Mouse (Mus musculus) WW6 (cell line): ENCODE measurements around the gene Fam189a1.

Experiments
- DNase-seq: peaks from one replicate; pipeline ENCODE4 v3.0.0-alpha.2; 2013; ENCODE audit warnings: low read depth, low spot score

The Fam189a1 gene

GRCm38 (mm10) chr7:64830214-64830995, 326.0 kb downstream of the Fam189a1 start:
- DNase-seq: no peak

GRCm38 (mm10) chr7:64821081-64821480, 335.3 kb downstream of the Fam189a1 start:
- no peak for DNase-seq

GRCm38 (mm10) chr7:64819683-64820082, 336.7 kb downstream of the Fam189a1 start:
- no peak for DNase-seq

GRCm38 (mm10) chr7:64808876-64809275, 347.5 kb downstream of the Fam189a1 start:
- DNase-seq: no peak

- DNase-seq: no peak
Measured at GRCm38 (mm10) chr7:64805100-64805499, 351.3 kb downstream of the Fam189a1 start.

GRCm38 (mm10) chr7:64795554-64795953, 360.8 kb downstream of the Fam189a1 start:
- DNase-seq: no peak

GRCm38 (mm10) chr7:64792031-64792430, 364.3 kb downstream of the Fam189a1 start:
- no peak for DNase-seq

GRCm38 (mm10) chr7:64791145-64791544, 365.2 kb downstream of the Fam189a1 start:
- DNase-seq: no peak

- no peak for DNase-seq
Measured at GRCm38 (mm10) chr7:64785040-64785439, 371.3 kb downstream of the Fam189a1 start.

GRCm38 (mm10) chr7:64779501-64779900, 376.9 kb downstream of the Fam189a1 start:
- no peak for DNase-seq

- DNase-seq: no peak
Measured at GRCm38 (mm10) chr7:64776708-64777489, 379.5 kb downstream of the Fam189a1 start.

GRCm38 (mm10) chr7:64773465-64773864, 382.9 kb downstream of the Fam189a1 start:
- no peak for DNase-seq

- no peak for DNase-seq
Measured at GRCm38 (mm10) chr7:64770779-64771390, 385.5 kb downstream of the Fam189a1 start.

GRCm38 (mm10) chr7:64769768-64770167, 386.6 kb downstream of the Fam189a1 start:
- DNase-seq: no peak

- no peak for DNase-seq
Measured at GRCm38 (mm10) chr7:64765595-64765994, 390.8 kb downstream of the Fam189a1 start.

GRCm38 (mm10) chr7:64755141-64755540, 401.2 kb downstream of the Fam189a1 start:
- no peak for DNase-seq

GRCm38 (mm10) chr7:64754161-64754560, 402.2 kb downstream of the Fam189a1 start:
- no peak for DNase-seq

- no peak for DNase-seq
Measured at GRCm38 (mm10) chr7:64753678-64754077, 402.7 kb downstream of the Fam189a1 start.

- no peak for DNase-seq
Measured at GRCm38 (mm10) chr7:64752133-64752532, 404.2 kb downstream of the Fam189a1 start.

- peak; percentile 45 for DNase-seq
Measured at GRCm38 (mm10) chr7:64751465-64751864, 404.9 kb downstream of the Fam189a1 start.

GRCm38 (mm10) chr7:64743610-64744009, 412.8 kb downstream of the Fam189a1 start:
- no peak for DNase-seq
